Mouse (Mus musculus) thymus, adult 2 months (tissue): ENCODE data around the gene 2900026A02Rik.

Experiments
- CTCF ChIP-seq: fragments of 200-500 bp; IDR thresholded peaks from 2 replicates; pipeline ENCODE4 v1.5.1; 2012; ENCODE audit warnings: mild to moderate bottlenecking, control low read depth, low read length, moderate library complexity, borderline replicate concordance; ENCODE audit not compliant: control insufficient read depth, poor library complexity, insufficient read depth; ENCODE audit errors: extremely low read depth
- POLR2A ChIP-seq: fragments of 200-500 bp; IDR thresholded peaks from 2 replicates; pipeline ENCODE4 v1.6.1; 2012; ENCODE audit warnings: mild to moderate bottlenecking, low read length, control low read depth, moderate library complexity; ENCODE audit not compliant: control insufficient read depth, poor library complexity, insufficient read depth; ENCODE audit errors: extremely low read depth

DNA sequence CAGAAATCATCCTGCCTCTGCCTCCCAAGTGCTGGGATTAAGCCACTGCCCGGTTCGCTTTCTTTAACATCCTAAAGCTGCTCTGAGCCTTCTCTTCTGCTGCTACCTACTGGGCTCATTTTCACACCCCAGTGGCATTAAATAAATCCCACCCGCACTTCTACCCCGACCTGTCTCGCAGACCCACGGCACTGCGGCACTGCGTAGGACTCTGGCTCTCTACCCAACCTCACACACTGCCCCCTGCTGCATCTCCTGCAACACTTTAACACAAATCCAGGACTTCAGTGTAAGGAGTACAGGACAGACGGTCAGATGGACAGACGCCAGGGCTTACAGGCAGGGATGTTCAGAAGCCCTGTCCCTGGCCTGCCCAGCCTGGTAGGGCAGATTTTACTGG, 45.1 kb downstream of the 2900026A02Rik start:
- TF ChIP-seq CTCF (no peak), POLR2A (no peak)
